Comparison of ENCODE assay signal across 16 mouse cellular contexts in the genomic region with DNA sequence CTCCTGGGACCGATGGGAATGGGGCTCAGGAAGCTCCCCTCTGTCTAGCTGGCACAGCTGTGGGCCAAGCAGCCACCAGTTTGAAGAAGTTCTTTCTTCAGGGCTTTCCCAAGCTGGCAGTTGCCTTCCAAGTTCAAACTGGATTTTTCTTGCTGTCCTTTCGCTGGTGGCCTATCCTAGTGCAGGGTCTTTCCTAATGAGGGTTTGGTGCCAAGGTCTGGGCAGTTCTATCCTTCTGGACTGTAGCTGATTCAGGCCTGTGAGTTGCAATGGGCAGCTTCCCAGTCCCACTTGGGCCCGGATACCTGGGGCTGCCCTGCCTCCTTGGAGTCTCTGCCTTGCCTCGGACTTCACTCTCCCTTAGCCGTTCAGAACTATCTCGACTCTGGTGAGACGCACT. TPM values are rescaled to one million over a fixed set of nuclear protein-coding genes. Genes with fewer than 3 reads are reported as not detected.
DNase-seq lines count a peak whose midpoint lies in the region; ATAC-seq and TF ChIP-seq lines count a peak whose summit lies in the region.
"Had no signal": no experiment of that assay in that cellular context is flagged by ENCODE, and none has a peak within 500 bp of the region (broad histone marks: within the 10 kb centered on the region; RNA-seq: fewer than 3 reads in every experiment).

No protein-coding gene starts in this region.

- 77% methylated on average over 7 of the region's 7 CpGs for WGBS in hindbrain, embryonic 10.5 days
- 77% methylated on average over 7 of the region's 7 CpGs for WGBS in hindbrain, embryonic 11.5 days
- 78% methylated on average over 7 of the region's 7 CpGs for WGBS in embryonic facial prominence, embryonic 10.5 days
- WGBS in hindbrain, embryonic 12.5 days: 75% methylated on average over 7 of the region's 7 CpGs
- 74% methylated on average over 7 of the region's 7 CpGs for whole genome bisulfite sequencing in midbrain, embryonic 12.5 days
- 91% methylated on average over 7 of the region's 7 CpGs for WGBS in thymus, adult 2 months

- H3K36me3 ChIP-seq in hindbrain, embryonic 10.5 days: no peaks in the 10 kb centered on the region
- H3K36me3 ChIP-seq in hindbrain, embryonic 11.5 days (ENCODE audit: control insufficient read depth, insufficient read depth, low read length): no peaks in the 10 kb centered on the region
- H3K36me3 ChIP-seq in embryonic facial prominence, embryonic 10.5 days (replicated peaks): no peaks in the 10 kb centered on the region
- H3K36me3 ChIP-seq in hindbrain, embryonic 12.5 days: no peaks in the 10 kb centered on the region
- no peaks in the 10 kb centered on the region for H3K36me3 ChIP-seq in midbrain, embryonic 12.5 days
- H3K36me3 ChIP-seq in thymus, adult 2 months (ENCODE audit: control insufficient read depth, insufficient read depth, low read length): no peaks in the 10 kb centered on the region

- no peak for DNase-seq in hindbrain, embryonic 10.5 days (ENCODE audit: low spot score)
- no peak for DNase-seq in hindbrain, embryonic 11.5 days (ENCODE audit: low spot score)
- no peak for DNase-seq in embryonic facial prominence, embryonic 10.5 days (ENCODE audit: low spot score)
- DNase-seq in left cerebral cortex, postnatal 36 days (ENCODE audit: low spot score in 2 of 2): no peak
- DNase-seq in thymus, adult 2 months: no peak
- DNase-seq: cerebellum, adult 9-10 months; heart, adult 18-20 months; heart, postnatal 14 days; kidney, adult 2 months; lung, adult 18-20 months; thymus, postnatal 25 days had no signal

- no peaks in the 10 kb centered on the region for H3K9me3 ChIP-seq in hindbrain, embryonic 10.5 days
- H3K9me3 ChIP-seq in hindbrain, embryonic 11.5 days (ENCODE audit: control insufficient read depth, low read length): no peaks in the 10 kb centered on the region
- H3K9me3 ChIP-seq in embryonic facial prominence, embryonic 10.5 days: no peaks in the 10 kb centered on the region
- H3K9me3 ChIP-seq in hindbrain, embryonic 12.5 days (replicated peaks): no peaks in the 10 kb centered on the region
- H3K9me3 ChIP-seq in midbrain, embryonic 12.5 days: no peaks in the 10 kb centered on the region

- H3K27ac ChIP-seq in hindbrain, embryonic 10.5 days: 0 out of 2 replicates have a peak overlapping the region, but pooled peaks have one; percentile 53
- no peak overlapping the region for H3K27ac ChIP-seq in hindbrain, embryonic 11.5 days (ENCODE audit: low read depth, low read length)
- peak overlapping the region; percentile 12; the same call in 1 of the 2 replicates for H3K27ac ChIP-seq in embryonic facial prominence, embryonic 10.5 days (replicated peaks)
- peak overlapping the region; percentile 57 for H3K27ac ChIP-seq in hindbrain, embryonic 12.5 days
- peak overlapping the region; percentile 25; the same call in 1 of the 2 replicates for H3K27ac ChIP-seq in midbrain, embryonic 12.5 days (replicated peaks)
- no peak overlapping the region for H3K27ac ChIP-seq in thymus, adult 2 months (ENCODE audit: control insufficient read depth, insufficient read depth, low read length)

- H3K4me1 ChIP-seq in hindbrain, embryonic 10.5 days (replicated peaks): peaks cover 27% of the 10 kb centered on the region
- H3K4me1 ChIP-seq in hindbrain, embryonic 11.5 days (replicated peaks; ENCODE audit: control insufficient read depth, insufficient read depth, low read length): no peaks in the 10 kb centered on the region
- H3K4me1 ChIP-seq in embryonic facial prominence, embryonic 10.5 days: peaks cover 15% of the 10 kb centered on the region
- peaks cover 20% of the 10 kb centered on the region for H3K4me1 ChIP-seq in hindbrain, embryonic 12.5 days
- H3K4me1 ChIP-seq in midbrain, embryonic 12.5 days: peaks cover 21% of the 10 kb centered on the region
- H3K4me1 ChIP-seq in thymus, adult 2 months (replicated peaks; ENCODE audit: control insufficient read depth, insufficient read depth, low read length): no peaks in the 10 kb centered on the region

- 0 out of 2 replicates have a peak, but pooled peaks cover 4% of the 10 kb centered on the region for H3K27me3 ChIP-seq in hindbrain, embryonic 10.5 days (ENCODE audit: insufficient read depth, poor library complexity, severe bottlenecking)
- H3K27me3 ChIP-seq in hindbrain, embryonic 11.5 days (ENCODE audit: control insufficient read depth, insufficient read depth, low read length): no peaks in the 10 kb centered on the region
- 0 out of 2 replicates have a peak, but pooled peaks cover 3% of the 10 kb centered on the region for H3K27me3 ChIP-seq in embryonic facial prominence, embryonic 10.5 days (replicated peaks; ENCODE audit: low read depth, poor library complexity, severe bottlenecking)
- no peaks in the 10 kb centered on the region for H3K27me3 ChIP-seq in hindbrain, embryonic 12.5 days
- H3K27me3 ChIP-seq in midbrain, embryonic 12.5 days: no peaks in the 10 kb centered on the region
- H3K27me3 ChIP-seq in thymus, adult 2 months (ENCODE audit: control insufficient read depth, insufficient read depth, low read length): no peaks in the 10 kb centered on the region

- TF ChIP-seq POLR2A in thymus, adult 2 months (IDR thresholded peaks at IDR 0.05; ENCODE audit: control insufficient read depth, extremely low read depth, insufficient read depth, low read length, poor library complexity): no peak

- H3K9ac ChIP-seq in hindbrain, embryonic 11.5 days (ENCODE audit: low read depth, low read length): no peak overlapping the region
- H3K9ac ChIP-seq in hindbrain, embryonic 12.5 days: no peak overlapping the region; the same call in 1 of the 2 replicates
- no peak overlapping the region for H3K9ac ChIP-seq in midbrain, embryonic 12.5 days (replicated peaks)

- H3K4me2 ChIP-seq in hindbrain, embryonic 11.5 days (replicated peaks; ENCODE audit: low read depth, low read length): no peak overlapping the region
- no peak overlapping the region for H3K4me2 ChIP-seq in hindbrain, embryonic 12.5 days (replicated peaks)
- H3K4me2 ChIP-seq in midbrain, embryonic 12.5 days (replicated peaks): no peak overlapping the region

- no peak for ATAC-seq in hindbrain, embryonic 11.5 days (ENCODE audit: low FRiP score)
- ATAC-seq in hindbrain, embryonic 12.5 days (ENCODE audit: low FRiP score): no peak
- no peak for ATAC-seq in midbrain, embryonic 12.5 days (ENCODE audit: low FRiP score, low read depth)
- no peak for ATAC-seq in activated CD4-positive, CD25-positive, alpha-beta regulatory T cell, adult 4 months

- no peak for TF ChIP-seq CTCF in thymus, adult 2 months (IDR thresholded peaks at IDR 0.05; ENCODE audit: borderline replicate concordance, control insufficient read depth, extremely low read depth, insufficient read depth, low read length, poor library complexity)

- intact Hi-C loops in left cerebral cortex, postnatal 36 days (cut with DNase I): no loop called here

- no peak overlapping the region for H3K4me3 ChIP-seq in hindbrain, embryonic 10.5 days
- H3K4me3 ChIP-seq in hindbrain, embryonic 11.5 days (ENCODE audit: low read depth, low read length): no peak overlapping the region
- no peak overlapping the region for H3K4me3 ChIP-seq in embryonic facial prominence, embryonic 10.5 days
- H3K4me3 ChIP-seq in hindbrain, embryonic 12.5 days: no peak overlapping the region
- H3K4me3 ChIP-seq in midbrain, embryonic 12.5 days: no peak overlapping the region
- H3K4me3 ChIP-seq in thymus, adult 2 months (ENCODE audit: control insufficient read depth, insufficient read depth, low read length): no peak overlapping the region

RNA-seq across cellular contexts. Expression of a gene that starts 15.1 kb away (rescaled TPM):
- 554 and 640 TPM in 2 replicates for polyA plus RNA-seq in hindbrain, embryonic 10.5 days (2016; fragmentation: Nextera tagmentation; extraction: Ambion mirVana)
- polyA plus RNA-seq in hindbrain, embryonic 11.5 days (2014; fragmentation: Nextera tagmentation; extraction: Ambion mirVana): 529 and 534 TPM in 2 replicates
- 334 and 363 TPM in 2 replicates for polyA plus RNA-seq in embryonic facial prominence, embryonic 10.5 days (2016; fragmentation: Nextera tagmentation; extraction: Ambion mirVana)
- 516 and 531 TPM in 2 replicates for polyA plus RNA-seq in hindbrain, embryonic 12.5 days (2016; fragmentation: Nextera tagmentation; extraction: Ambion mirVana)
- polyA plus RNA-seq in midbrain, embryonic 12.5 days (2016; fragmentation: Nextera tagmentation; extraction: Ambion mirVana): 635 and 641 TPM in 2 replicates
- 100 to 1,000 TPM; 176 to 181 TPM for polyA plus RNA-seq in activated CD4-positive, CD25-positive, alpha-beta regulatory T cell, adult 4 months (2017; shearing (Covaris generic))
- total RNA-seq in left cerebral cortex, postnatal 36 days (2021): 100 to 1,000 TPM; 215 to 221 TPM
- polyA plus RNA-seq in thymus, adult 2 months (2012; rRNA removed): 1,154 and 1,267 TPM in 2 replicates

RNA-seq across cellular contexts. Expression of a gene that starts 19.1 kb away (rescaled TPM):
- polyA plus RNA-seq in hindbrain, embryonic 10.5 days (2016; fragmentation: Nextera tagmentation; extraction: Ambion mirVana): 6.4 and 7.2 TPM in 2 replicates
- 8.0 and 9.8 TPM in 2 replicates for polyA plus RNA-seq in hindbrain, embryonic 11.5 days (2014; fragmentation: Nextera tagmentation; extraction: Ambion mirVana)
- 5.6 and 6.6 TPM in 2 replicates for polyA plus RNA-seq in embryonic facial prominence, embryonic 10.5 days (2016; fragmentation: Nextera tagmentation; extraction: Ambion mirVana)
- 12.5 and 12.9 TPM in 2 replicates for polyA plus RNA-seq in hindbrain, embryonic 12.5 days (2016; fragmentation: Nextera tagmentation; extraction: Ambion mirVana)
- 13.9 and 14.8 TPM in 2 replicates for polyA plus RNA-seq in midbrain, embryonic 12.5 days (2016; fragmentation: Nextera tagmentation; extraction: Ambion mirVana)
- not detected for polyA plus RNA-seq in activated CD4-positive, CD25-positive, alpha-beta regulatory T cell, adult 4 months (2017; shearing (Covaris generic))
- total RNA-seq in left cerebral cortex, postnatal 36 days (2021): 10 to 100 TPM; 66.3 to 66.8 TPM
- polyA plus RNA-seq in thymus, adult 2 months (2012; rRNA removed): 9.1 and 11.2 TPM in 2 replicates
- total RNA-seq: megakaryocyte progenitor cell, adult 5-6 weeks; MEL had no signal

RNA-seq across cellular contexts. Expression of a gene that starts 29.3 kb away (rescaled TPM):
- polyA plus RNA-seq in hindbrain, embryonic 10.5 days (2016; fragmentation: Nextera tagmentation; extraction: Ambion mirVana): 2.6 and 3.1 TPM in 2 replicates
- polyA plus RNA-seq in hindbrain, embryonic 11.5 days (2014; fragmentation: Nextera tagmentation; extraction: Ambion mirVana): 0.84 and 1.2 TPM in 2 replicates
- 3.4 and 4.3 TPM in 2 replicates for polyA plus RNA-seq in embryonic facial prominence, embryonic 10.5 days (2016; fragmentation: Nextera tagmentation; extraction: Ambion mirVana)
- 1.4 and 2.6 TPM in 2 replicates for polyA plus RNA-seq in hindbrain, embryonic 12.5 days (2016; fragmentation: Nextera tagmentation; extraction: Ambion mirVana)
- polyA plus RNA-seq in midbrain, embryonic 12.5 days (2016; fragmentation: Nextera tagmentation; extraction: Ambion mirVana): 1.9 and 2.7 TPM in 2 replicates
- polyA plus RNA-seq in activated CD4-positive, CD25-positive, alpha-beta regulatory T cell, adult 4 months (2017; shearing (Covaris generic)): 1 to 10 TPM in 1 of 2 experiments, not detected in 1; 1.1 TPM
- 1 to 10 TPM in 1 of 2 experiments, under 1 TPM in 1; 0.41 to 1.2 TPM for total RNA-seq in left cerebral cortex, postnatal 36 days (2021)
- 0.13 and 0.34 TPM in 2 replicates for polyA plus RNA-seq in thymus, adult 2 months (2012; rRNA removed)
- total RNA-seq: heart, adult 18-20 months; heart, postnatal 14 days; megakaryocyte progenitor cell, adult 5-6 weeks had no signal

RNA-seq across cellular contexts. Expression of a gene that starts 41.2 kb away (rescaled TPM):
- polyA plus RNA-seq in hindbrain, embryonic 10.5 days (2016; fragmentation: Nextera tagmentation; extraction: Ambion mirVana): 3.9 and 5.2 TPM in 2 replicates
- polyA plus RNA-seq in hindbrain, embryonic 11.5 days (2014; fragmentation: Nextera tagmentation; extraction: Ambion mirVana): 1.4 and 1.6 TPM in 2 replicates
- polyA plus RNA-seq in embryonic facial prominence, embryonic 10.5 days (2016; fragmentation: Nextera tagmentation; extraction: Ambion mirVana): 2.7 TPM in 2 replicates
- polyA plus RNA-seq in hindbrain, embryonic 12.5 days (2016; fragmentation: Nextera tagmentation; extraction: Ambion mirVana): 5.1 TPM in 2 replicates
- polyA plus RNA-seq in midbrain, embryonic 12.5 days (2016; fragmentation: Nextera tagmentation; extraction: Ambion mirVana): 3.2 TPM in 2 replicates
- polyA plus RNA-seq in activated CD4-positive, CD25-positive, alpha-beta regulatory T cell, adult 4 months (2017; shearing (Covaris generic)): not detected
- total RNA-seq in left cerebral cortex, postnatal 36 days (2021): 1 to 10 TPM; 2.6 to 3.1 TPM
- 4.3 and 4.9 TPM in 2 replicates for polyA plus RNA-seq in thymus, adult 2 months (2012; rRNA removed)
- total RNA-seq: megakaryocyte progenitor cell, adult 5-6 weeks had no signal

Comparison
In these comparisons a context has a peak if more than half of its experiments do, and no peak if none do; other contexts are left out.
1. H3K27ac ChIP-seq: peak in hindbrain, embryonic 10.5 days (single experiment), embryonic facial prominence, embryonic 10.5 days (single experiment), hindbrain, embryonic 12.5 days (single experiment) and midbrain, embryonic 12.5 days (single experiment); none in hindbrain, embryonic 11.5 days (single experiment) and thymus, adult 2 months (single experiment).